Comparison of ENCODE assay signal across 22 mouse cellular contexts in the genomic region with DNA sequence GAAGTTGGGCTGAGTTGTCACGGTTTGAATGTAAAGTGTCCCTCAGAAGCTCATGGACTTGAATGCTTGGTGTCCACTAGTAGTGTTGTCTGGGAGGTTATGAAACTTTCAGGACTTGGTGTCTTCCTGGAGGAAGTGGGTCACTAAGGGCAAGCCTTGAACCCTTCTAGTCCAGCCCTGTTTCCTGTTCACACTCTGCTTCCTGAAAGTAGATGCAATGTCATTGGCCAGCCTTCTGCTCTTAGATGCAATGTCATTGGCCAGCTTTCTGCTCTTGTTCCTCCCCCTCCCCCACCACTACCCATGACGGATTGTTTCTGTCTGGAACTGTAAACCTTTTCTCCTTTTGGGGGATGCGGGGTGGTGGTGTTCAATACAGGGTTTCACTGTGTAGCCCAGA. TPM values are rescaled to one million over a fixed set of nuclear protein-coding genes. Genes with fewer than 3 reads are reported as not detected.
A peak's percentile ranks its signal among the peaks of the same experiment; 100 is the strongest.
DNase-seq lines count a peak whose midpoint lies in the region; ATAC-seq lines count a peak whose summit lies in the region.
"Had no signal": no experiment of that assay in that cellular context is flagged by ENCODE, and none has a peak within 500 bp of the region (broad histone marks: within the 10 kb centered on the region; RNA-seq: fewer than 3 reads in every experiment).

No protein-coding gene starts in this region.

- H3K4me2 ChIP-seq in forebrain, embryonic 15.5 days (replicated peaks), result no peak overlapping the region
- H3K4me2 ChIP-seq: embryonic facial prominence, embryonic 12.5 days; embryonic facial prominence, embryonic 15.5 days; heart, embryonic 11.5 days; hindbrain, embryonic 12.5 days; hindbrain, embryonic 15.5 days had no signal

- H3K27me3 ChIP-seq in megakaryocyte, embryonic 14.5 days (replicated peaks), result peaks cover 2% of the 10 kb centered on the region
- no peaks in the 10 kb centered on the region for H3K27me3 ChIP-seq in forebrain, embryonic 15.5 days
- H3K27me3 ChIP-seq: CH12.LX; embryonic facial prominence, embryonic 12.5 days; embryonic facial prominence, embryonic 15.5 days; hindbrain, embryonic 12.5 days; hindbrain, embryonic 15.5 days had no signal

- H3K27ac ChIP-seq in forebrain, embryonic 15.5 days (replicated peaks), result no peak overlapping the region
- H3K27ac ChIP-seq: embryonic facial prominence, embryonic 12.5 days; embryonic facial prominence, embryonic 15.5 days; hindbrain, embryonic 12.5 days; hindbrain, embryonic 15.5 days had no signal

- peaks cover 14% of the 10 kb centered on the region for H3K9me3 ChIP-seq in megakaryocyte, embryonic 14.5 days
- H3K9me3 ChIP-seq in forebrain, embryonic 15.5 days, result no peaks in the 10 kb centered on the region
- H3K9me3 ChIP-seq: embryonic facial prominence, embryonic 12.5 days; embryonic facial prominence, embryonic 15.5 days; hindbrain, embryonic 15.5 days had no signal

- ATAC-seq in forebrain, embryonic 15.5 days (replicated peaks), result no peak
- ATAC-seq: forebrain, embryonic 14.5 days had no signal

- WGBS in forebrain, embryonic 15.5 days, result 88% methylated on average over 3 of the region's 3 CpGs

- peaks cover 5% of the 10 kb centered on the region for H3K36me3 ChIP-seq in megakaryocyte, embryonic 14.5 days (replicated peaks; ENCODE audit: low read length)
- H3K36me3 ChIP-seq in forebrain, embryonic 15.5 days, result no peaks in the 10 kb centered on the region
- H3K36me3 ChIP-seq: embryonic facial prominence, embryonic 12.5 days; embryonic facial prominence, embryonic 15.5 days; hindbrain, embryonic 12.5 days; hindbrain, embryonic 15.5 days had no signal

- peak overlapping the region; percentile 75 for H3K4me3 ChIP-seq in megakaryocyte, embryonic 14.5 days (replicated peaks)
- H3K4me3 ChIP-seq in forebrain, embryonic 15.5 days, result no peak overlapping the region
- H3K4me3 ChIP-seq: embryonic facial prominence, embryonic 12.5 days; embryonic facial prominence, embryonic 15.5 days; hindbrain, embryonic 12.5 days; hindbrain, embryonic 15.5 days had no signal

- H3K9ac ChIP-seq in forebrain, embryonic 15.5 days (replicated peaks), result no peak overlapping the region
- H3K9ac ChIP-seq: embryonic facial prominence, embryonic 12.5 days; embryonic facial prominence, embryonic 15.5 days; hindbrain, embryonic 12.5 days; hindbrain, embryonic 15.5 days had no signal

- DNase-seq in 416B (ENCODE audit: low read depth), result peak; percentile 57
- peak; percentile 66 for DNase-seq in R1 (ENCODE audit: low read depth, low spot score)
- no peak for DNase-seq in frontal cortex, postnatal 10 days (ENCODE audit: low spot score in 2 of 2)
- no peak for DNase-seq in lung, postnatal 10 days
- DNase-seq: adrenal gland, postnatal 14 days; B cell, adult 2 months; cerebellum, adult 11 months; cerebellum, adult 2 months; cerebellum, adult 9-11 months; cerebellum, postnatal 25 days; gastrocnemius, postnatal 10 days; gastrocnemius, postnatal 36 days; heart, adult 11 months had no signal

- peaks cover 74% of the 10 kb centered on the region for H3K4me1 ChIP-seq in megakaryocyte, embryonic 14.5 days
- H3K4me1 ChIP-seq in forebrain, embryonic 15.5 days, result no peaks in the 10 kb centered on the region
- H3K4me1 ChIP-seq: embryonic facial prominence, embryonic 12.5 days; embryonic facial prominence, embryonic 15.5 days had no signal

RNA-seq across cellular contexts. Expression of a gene that starts 31.7 kb away (rescaled TPM):
- polyA plus RNA-seq in megakaryocyte, embryonic 14.5 days (2012; ENCODE audit: insufficient read depth, low replicate concordance), result 15.7 and 40.8 TPM in 2 replicates
- 13.1 and 13.2 TPM in 2 replicates for polyA plus RNA-seq in forebrain, embryonic 15.5 days (2015; fragmentation: Nextera tagmentation; extraction: Ambion mirVana)

RNA-seq across cellular contexts. Expression of a gene that starts 47.3 kb away (rescaled TPM):
- polyA plus RNA-seq in megakaryocyte, embryonic 14.5 days (2012; ENCODE audit: insufficient read depth, low replicate concordance), result 7.8 and 17.5 TPM in 2 replicates
- polyA plus RNA-seq in forebrain, embryonic 15.5 days (2015; fragmentation: Nextera tagmentation; extraction: Ambion mirVana), result 7.5 and 8.6 TPM in 2 replicates

Comparison
In these comparisons a context has a peak if more than half of its experiments do, and no peak if none do; other contexts are left out.
1. DNase-seq: peak in 416B (single experiment) and R1 (single experiment); none in frontal cortex, postnatal 10 days (0 of 2) and lung, postnatal 10 days (single experiment).